Mouse (Mus musculus) thymus, adult 18-20 months (tissue): ENCODE measurements around the gene Sprr3.
"Not testable (repeated sequence)": the region's sequence is repeated elsewhere in the genome, so short reads cannot be mapped to it uniquely, and the experiment has no call there.

Experiments
- DNase-seq, 2 experiments: peaks; one replicate each; pipeline ENCODE4 v3.0.0; 2022; ENCODE audit warnings: mixed read lengths in 2 of 2

Gene Sprr3

GRCm38 (mm10) chr3:92458620-92459019, at the start of gene Sprr3:
Gene Sprr3 (minus strand): TSS chr3:92458720.
- DNase-seq = no peak

- DNase-seq = no peak
Measured at GRCm38 (mm10) chr3:92508185-92508584, 49.7 kb upstream of the Sprr3 start.

- DNase-seq = no peak
Measured at GRCm38 (mm10) chr3:92503528-92503927, 45.0 kb upstream of the Sprr3 start.

GRCm38 (mm10) chr3:92500393-92500792, 41.9 kb upstream of the Sprr3 start, which contains the start of gene Sprr4:
Gene Sprr4 (minus strand): TSS chr3:92500493.
- no peak for DNase-seq

- DNase-seq = not testable (repeated sequence)
Measured at GRCm38 (mm10) chr3:92490262-92490661, 31.7 kb upstream of the Sprr3 start.

GRCm38 (mm10) chr3:92486307-92486706, 27.8 kb upstream of the Sprr3 start:
- no peak for DNase-seq

- DNase-seq = no peak
Measured at GRCm38 (mm10) chr3:92485863-92486262, 27.3 kb upstream of the Sprr3 start, which contains the start of gene Sprr1a. Gene Sprr1a (minus strand): TSS chr3:92485895.

- not testable (repeated sequence) for DNase-seq
Measured at GRCm38 (mm10) chr3:92481249-92481648, 22.7 kb upstream of the Sprr3 start.

GRCm38 (mm10) chr3:92470111-92470510, 11.6 kb upstream of the Sprr3 start:
- no peak for DNase-seq

- DNase-seq = no peak
Measured at GRCm38 (mm10) chr3:92467424-92467823, 8.9 kb upstream of the Sprr3 start.

GRCm38 (mm10) chr3:92466576-92466975, 8.1 kb upstream of the Sprr3 start:
- no peak for DNase-seq

GRCm38 (mm10) chr3:92455151-92455550, 3.4 kb downstream of the Sprr3 start:
- DNase-seq = no peak

GRCm38 (mm10) chr3:92440177-92440576, 18.3 kb downstream of the Sprr3 start:
- DNase-seq = no peak

- no peak for DNase-seq
Measured at GRCm38 (mm10) chr3:92438689-92439088, 19.8 kb downstream of the Sprr3 start, which contains the start of gene Sprr1b. Gene Sprr1b (minus strand): TSS chr3:92438789.

- no peak for DNase-seq
Measured at GRCm38 (mm10) chr3:92432282-92432681, 26.2 kb downstream of the Sprr3 start, which contains the start of gene Sprr2k. Gene Sprr2k (plus strand): TSS chr3:92432582.

- DNase-seq = no peak
Measured at GRCm38 (mm10) chr3:92429323-92429722, 29.2 kb downstream of the Sprr3 start, which contains the start of gene Gm9774. Gene Gm9774 (minus strand): TSS chr3:92429423.

GRCm38 (mm10) chr3:92417782-92418181, 40.7 kb downstream of the Sprr3 start, which contains the start of gene Sprr2j-ps:
Gene Sprr2j-ps (plus strand): TSS chr3:92418082.
- DNase-seq = no peak

GRCm38 (mm10) chr3:92407691-92408090, 50.8 kb downstream of the Sprr3 start, which contains the start of gene Sprr2i:
Gene Sprr2i (plus strand): TSS chr3:92407991.
- no peak for DNase-seq
